Mouse (Mus musculus) megakaryocyte, adult 5-6 weeks (primary cell): ENCODE results near the gene Prmt8. TPM values are rescaled to one million over a fixed set of nuclear protein-coding genes. Genes with fewer than 3 reads are reported as not detected.

ENCODE experiments used
- ATAC-seq: 2 replicates; pipeline ENCODE4 v1.8.0; 2016; ENCODE audit warnings: mild to moderate bottlenecking, inconsistent platforms; ENCODE audit not compliant: poor library complexity, severe bottlenecking
- total RNA-seq, 2 experiments: library from RNA; stranded (forward) in 1 of 2; stranded (reverse) in 1 of 2; fragments of 153-499, 151-499 nt in 1 of 2; fragments of 221-1000, 200-1000 nt in 1 of 2; gene quantifications; 2 replicates each; pipeline versions ENCODE4 v1.2.3 to v1.2.4; 2015 to 2017

Prmt8 gene
- total RNA-seq, 2 experiments from 2014 or later, result not detected

DNA sequence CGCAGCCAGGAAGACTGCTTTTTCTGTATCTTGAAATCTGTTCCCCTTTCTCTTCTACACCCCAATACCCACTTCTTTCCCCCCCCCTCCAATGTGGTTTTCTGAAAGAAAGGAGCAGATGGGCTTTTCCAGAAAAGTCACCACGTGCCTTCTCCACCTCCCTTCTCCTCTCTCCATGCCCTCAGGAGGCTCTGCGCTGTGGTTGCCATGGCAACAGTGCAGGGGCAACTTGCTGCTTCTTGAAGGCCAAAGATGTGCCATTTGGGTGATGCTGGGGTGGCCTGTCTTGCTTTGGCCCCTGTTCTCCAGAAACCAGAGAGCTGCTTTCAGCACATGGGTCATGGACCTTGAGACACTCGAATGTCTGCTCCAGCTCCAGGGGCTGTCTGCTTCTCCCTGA, 100.0 kb downstream of the Prmt8 start:
- ATAC-seq, result no peak

DNA sequence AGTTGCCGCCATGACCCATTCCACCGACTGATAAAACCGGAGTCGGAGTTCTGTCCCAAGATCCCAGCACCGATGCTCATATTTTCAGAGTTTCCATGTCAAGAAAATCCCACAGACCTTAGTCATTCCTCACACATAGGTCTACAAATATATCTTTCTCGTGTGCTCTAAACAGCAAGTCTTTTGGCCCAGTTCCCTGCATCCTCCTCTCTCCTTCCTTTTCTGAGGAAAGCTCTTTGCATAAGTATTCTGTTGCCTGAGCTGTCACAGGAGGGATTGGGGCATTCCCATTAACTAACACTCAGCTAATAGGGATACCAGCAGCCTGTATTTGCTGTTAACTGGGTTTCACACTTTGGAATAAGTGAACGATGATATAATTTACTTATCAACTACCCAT, 106.0 kb downstream of the Prmt8 start:
- ATAC-seq, result no peak

DNA sequence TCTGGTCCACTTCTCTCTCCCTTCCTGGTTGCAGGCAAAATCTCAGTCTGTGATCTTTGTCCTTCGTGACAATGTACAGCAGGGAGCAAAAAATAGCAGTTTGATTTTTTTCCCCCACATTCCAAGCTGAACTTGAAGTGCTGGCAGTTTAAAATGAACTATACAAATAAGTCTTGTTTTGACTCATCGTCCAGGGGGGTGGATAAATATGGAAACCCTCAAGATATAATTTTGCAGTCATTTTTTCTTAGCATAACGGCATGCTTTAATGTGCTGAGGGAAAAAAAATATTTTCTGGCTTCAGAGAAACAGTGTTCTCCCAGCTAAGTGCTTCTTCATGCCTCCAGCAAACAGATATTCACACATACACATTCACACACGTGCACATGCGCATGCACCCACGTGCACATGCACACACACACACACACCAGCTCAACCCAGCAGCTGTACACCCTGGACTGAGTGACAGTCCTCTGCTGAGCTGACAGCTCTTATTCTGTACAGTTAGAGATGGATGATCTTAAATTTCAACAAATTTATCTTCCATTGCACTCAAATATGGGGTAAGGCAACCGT, 107.5 kb downstream of the Prmt8 start:
- no peak for ATAC-seq

DNA sequence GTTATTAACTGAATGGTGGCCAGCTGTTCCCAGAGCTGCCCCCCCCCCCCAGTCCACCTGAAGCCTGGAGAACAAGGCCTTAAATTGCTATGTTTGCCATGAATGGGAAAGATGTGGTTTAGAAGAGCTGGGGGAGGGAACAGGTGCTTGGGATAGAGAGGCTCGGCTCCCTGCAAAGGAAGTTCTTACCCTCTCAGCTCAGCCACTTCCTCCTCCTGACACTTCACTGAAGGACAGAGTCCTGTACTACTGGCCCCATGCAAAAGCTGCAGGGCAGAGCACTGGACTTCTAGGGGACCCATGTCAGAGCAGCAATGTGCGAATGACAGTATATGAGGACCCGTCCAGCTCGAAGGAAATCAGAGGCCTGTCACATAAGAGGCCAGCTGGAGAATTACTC, 109.3 kb downstream of the Prmt8 start:
- ATAC-seq, result no peak

DNA sequence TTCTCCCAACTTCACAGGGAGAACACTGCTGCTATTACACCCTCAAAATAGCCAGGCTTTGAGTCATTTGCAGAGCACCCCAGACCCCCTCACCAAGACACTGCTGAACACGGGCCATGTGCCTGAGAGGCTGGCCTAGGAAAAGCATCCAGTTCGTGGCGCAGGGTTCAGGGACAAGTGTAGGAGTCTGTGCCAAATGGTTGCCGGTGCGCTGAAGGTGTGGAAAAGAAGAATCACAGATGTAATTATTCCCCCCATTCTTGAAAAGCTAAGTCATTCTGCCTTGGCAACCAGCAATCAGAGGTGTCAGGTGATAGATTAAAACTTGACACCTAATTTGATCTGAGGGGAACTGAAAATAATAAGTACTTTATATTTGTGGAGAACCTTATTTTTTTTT, 109.8 kb downstream of the Prmt8 start:
- no peak for ATAC-seq

DNA sequence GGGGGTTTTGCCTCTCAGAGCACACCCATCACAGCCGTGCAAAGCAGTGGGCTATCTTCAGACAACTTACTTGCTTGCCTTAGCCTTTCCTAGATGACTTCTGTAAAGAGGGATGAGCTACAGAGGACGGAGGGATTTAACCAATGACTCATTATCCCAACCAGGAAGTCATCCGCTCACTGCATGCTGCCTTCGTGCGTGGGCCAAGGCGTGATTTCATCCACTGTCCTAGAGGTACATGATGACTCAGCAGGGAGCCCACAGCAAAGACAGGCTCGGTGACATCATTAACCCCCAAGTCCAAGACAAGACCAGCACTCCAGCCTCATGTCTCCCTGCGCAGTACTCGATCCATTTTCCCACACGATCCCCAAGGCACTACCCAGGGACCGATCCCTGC, 112.1 kb downstream of the Prmt8 start:
- ATAC-seq, result no peak

DNA sequence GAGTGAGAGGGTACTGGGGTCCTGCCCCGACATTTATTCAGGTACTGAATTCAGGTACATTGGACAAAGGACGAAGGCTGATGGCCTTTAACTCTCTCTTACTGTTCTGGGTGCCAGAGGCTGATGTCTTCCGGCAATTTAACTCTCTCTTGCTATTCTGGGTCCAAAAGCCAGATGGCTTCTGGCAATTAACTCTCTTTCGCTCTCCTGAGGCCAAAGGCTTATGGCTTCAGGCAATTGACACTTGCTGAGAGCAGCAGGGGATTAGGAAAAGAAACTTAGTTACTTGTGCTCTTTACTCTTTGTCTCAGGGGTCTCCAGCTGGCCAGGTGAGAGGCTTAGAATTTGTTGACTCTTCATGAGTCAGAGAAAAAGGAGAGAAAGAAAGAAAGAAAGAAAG, 113.3 kb downstream of the Prmt8 start:
- ATAC-seq, result no peak

DNA sequence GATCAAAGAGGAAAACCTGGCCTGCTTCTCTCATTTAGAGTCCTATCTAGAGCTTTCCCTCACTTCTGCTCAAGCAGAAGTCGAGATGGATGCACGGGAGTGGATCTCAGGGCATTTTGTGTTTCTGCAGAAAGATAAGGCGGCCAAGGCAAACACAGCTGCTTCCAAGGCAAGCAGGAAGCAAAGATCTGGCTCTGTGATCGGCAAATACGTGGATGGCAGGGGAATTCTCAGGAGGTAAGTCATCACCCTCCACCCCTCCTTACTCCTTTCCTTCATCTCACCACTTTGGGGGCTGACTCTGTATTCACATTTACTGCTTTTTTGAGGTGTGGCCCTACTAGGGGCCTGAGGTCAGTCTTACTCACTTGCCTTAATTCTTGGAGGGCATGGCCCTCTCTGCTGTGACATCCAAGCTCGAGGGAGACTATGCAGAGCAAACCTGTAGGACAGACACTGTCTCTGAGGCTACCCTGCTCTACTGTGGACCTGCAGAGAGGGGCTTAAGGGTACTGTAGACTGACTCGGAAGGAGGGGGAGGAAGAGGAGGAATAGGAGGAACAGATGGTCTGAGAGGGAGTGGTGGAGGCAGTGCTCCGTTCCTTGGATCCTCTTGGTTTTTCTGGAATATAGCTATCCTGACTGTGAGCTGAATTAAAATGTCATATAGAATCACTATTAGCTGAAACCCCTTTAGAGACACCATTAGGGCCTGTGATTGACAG, 128.0 kb downstream of the Prmt8 start:
- no peak for ATAC-seq

Other genes starting within 250 kb of the Prmt8 start
- gene Cracr2a, start 208.1 kb downstream of the Prmt8 start, total RNA-seq (2015), result 6.2 and 7.6 TPM in 2 replicates
- 8.0 and 12.6 TPM in 2 replicates for gene Cracr2a, start 208.1 kb downstream of the Prmt8 start, total RNA-seq (2017)
- not detected in 2 replicates for gene Tspan11, start 118.1 kb upstream of the Prmt8 start, total RNA-seq (2015)
- not detected in 2 replicates for gene Tspan11, start 118.1 kb upstream of the Prmt8 start, total RNA-seq (2017)